Mouse (Mus musculus): Measurements from ENCODE around the gene Smad1. TPM values are rescaled to one million over a fixed set of nuclear protein-coding genes. Genes with fewer than 3 reads are reported as not detected.

The Smad1 gene
- polyA plus RNA-seq, 1 experiment from 2014 or later, result 73.5 TPM

DNA sequence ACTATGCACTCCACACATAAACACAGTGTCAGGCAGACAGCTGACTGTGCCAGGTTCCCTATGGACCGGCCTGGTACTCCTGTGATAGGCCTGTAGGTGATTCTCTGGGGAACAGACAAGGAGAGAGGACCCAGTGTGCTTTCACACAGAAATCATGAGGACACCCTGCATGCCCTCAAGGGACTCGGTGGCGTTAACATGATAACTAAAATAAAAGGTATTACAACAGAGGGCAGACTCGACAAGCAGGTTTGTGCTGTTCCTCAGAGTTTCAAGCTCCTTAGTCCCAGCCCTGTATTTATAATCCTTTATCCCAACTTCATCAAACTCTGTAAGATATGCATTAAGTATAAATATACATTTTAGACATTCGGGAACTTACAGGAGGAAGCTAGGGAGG is 12.5 kb downstream of the Smad1 start:
- H3K4me3 ChIP-seq (ENCODE audit: low read depth, low read length), result no peak overlapping the region
- WGBS, result 96% methylated on average over 5 of the region's 5 CpGs
- H3K27me3 ChIP-seq (ENCODE audit: control insufficient read depth, insufficient read depth, low read length), result no peaks in the 10 kb centered on the region
- no peak overlapping the region for H3K9ac ChIP-seq (replicated peaks; ENCODE audit: low read depth, low read length)
- no peak for ATAC-seq (ENCODE audit: low read depth)
- peaks cover 27% of the 10 kb centered on the region for H3K4me1 ChIP-seq (ENCODE audit: control insufficient read depth, insufficient read depth, low read length)
- H3K27ac ChIP-seq (ENCODE audit: low read depth, low read length), result no peak overlapping the region
- no peaks in the 10 kb centered on the region for H3K36me3 ChIP-seq (ENCODE audit: control insufficient read depth, insufficient read depth, low read length)
- no peaks in the 10 kb centered on the region for H3K9me3 ChIP-seq (ENCODE audit: control insufficient read depth, low read length)
- H3K4me2 ChIP-seq (ENCODE audit: low read depth, low read length), result no peak overlapping the region

DNA sequence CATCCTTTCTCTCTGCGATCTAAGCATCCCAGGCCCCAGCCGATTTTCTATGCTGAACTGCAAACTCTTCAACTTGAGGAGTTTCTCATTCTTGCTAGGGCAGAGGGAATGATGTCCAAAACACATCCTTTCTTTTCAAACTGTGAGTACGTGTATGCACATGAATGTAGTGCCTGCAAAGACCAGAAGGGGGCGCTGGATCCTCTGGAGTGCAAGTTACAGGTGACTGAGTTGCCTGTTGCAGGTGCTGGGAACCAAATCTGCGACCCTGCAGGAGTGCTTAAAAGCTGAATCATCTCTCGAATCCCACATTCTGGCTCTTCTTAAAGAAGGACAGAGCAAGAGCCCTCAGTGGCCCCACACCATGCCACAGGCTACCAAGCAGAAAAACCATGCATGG is 13.0 kb downstream of the Smad1 start:
- Histone ChIP-seq H3K4me1 (ENCODE audit: control insufficient read depth, insufficient read depth, low read length) (peaks cover 30% of the 10 kb centered on the region), H3K27ac (ENCODE audit: low read depth, low read length) (no peak overlapping the region), H3K36me3 (ENCODE audit: control insufficient read depth, insufficient read depth, low read length) (no peaks in the 10 kb centered on the region), H3K9ac (replicated peaks; ENCODE audit: low read depth, low read length) (no peak overlapping the region), H3K9me3 (ENCODE audit: control insufficient read depth, low read length) (no peaks in the 10 kb centered on the region), H3K27me3 (ENCODE audit: control insufficient read depth, insufficient read depth, low read length) (no peaks in the 10 kb centered on the region), H3K4me2 (ENCODE audit: low read depth, low read length) (no peak overlapping the region), H3K4me3 (ENCODE audit: low read depth, low read length) (no peak overlapping the region)
- WGBS, result 80% methylated on average over 6 of the region's 6 CpGs
- no peak for ATAC-seq (ENCODE audit: low read depth)

DNA sequence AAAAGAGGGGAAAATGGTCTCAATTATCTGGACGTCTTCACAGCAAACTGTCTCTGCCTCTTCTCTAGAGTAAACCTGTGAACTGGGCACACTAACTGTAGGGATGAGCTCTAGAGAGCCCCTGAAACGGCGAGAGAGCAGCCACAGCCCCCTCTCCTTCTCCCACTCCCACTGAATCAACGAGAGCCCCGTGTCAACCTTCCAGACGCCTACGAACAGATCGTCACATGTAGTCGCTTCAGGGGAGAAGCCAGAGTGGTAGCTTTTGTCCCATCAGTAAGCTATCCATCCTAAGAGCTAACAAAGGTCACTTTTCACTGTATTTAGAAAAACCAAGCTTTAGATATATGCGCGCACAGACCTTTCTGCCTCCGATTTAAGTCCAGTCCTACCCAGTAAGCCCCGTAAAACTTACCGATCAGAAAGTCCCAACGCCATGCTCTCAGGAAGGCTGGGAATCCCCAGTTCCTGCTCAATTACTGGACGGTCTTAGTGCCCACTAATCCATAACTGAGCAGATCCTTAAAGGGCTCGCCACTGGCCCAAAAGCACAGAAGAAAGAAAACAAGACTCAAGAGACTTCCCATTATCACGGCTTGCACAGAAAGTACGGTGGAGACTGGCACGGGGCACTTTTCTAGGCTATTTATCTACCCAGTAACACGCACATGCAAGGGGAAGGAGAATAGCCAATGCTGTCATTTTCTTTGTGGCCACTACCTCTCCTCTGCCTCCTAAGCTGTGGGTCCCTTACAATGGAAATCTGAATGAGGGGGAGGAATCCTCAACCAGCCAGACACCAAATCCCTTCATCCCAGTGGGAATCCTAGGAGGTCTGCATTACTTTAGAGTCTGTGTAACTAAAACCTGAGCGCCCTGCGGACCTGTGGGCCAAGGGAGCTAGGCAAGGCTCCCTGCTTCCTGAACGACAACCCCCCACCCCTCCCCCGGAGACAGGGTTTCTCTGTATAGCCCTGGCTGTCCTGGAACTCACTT is 14.7 kb downstream of the Smad1 start:
- Histone ChIP-seq H3K9me3 (ENCODE audit: control insufficient read depth, low read length) (no peaks in the 10 kb centered on the region), H3K27me3 (ENCODE audit: control insufficient read depth, insufficient read depth, low read length) (no peaks in the 10 kb centered on the region), H3K4me1 (ENCODE audit: control insufficient read depth, insufficient read depth, low read length) (peaks cover 35% of the 10 kb centered on the region), H3K4me3 (ENCODE audit: low read depth, low read length) (no peak overlapping the region), H3K4me2 (ENCODE audit: low read depth, low read length) (0 out of 2 replicates have a peak overlapping the region, but pooled peaks have one; percentile 3), H3K27ac (ENCODE audit: low read depth, low read length) (no peak overlapping the region), H3K36me3 (ENCODE audit: control insufficient read depth, insufficient read depth, low read length) (no peaks in the 10 kb centered on the region), H3K9ac (replicated peaks; ENCODE audit: low read depth, low read length) (no peak overlapping the region)
- 23% methylated on average over 25 of the region's 25 CpGs for WGBS
- no peak for ATAC-seq (ENCODE audit: low read depth)

DNA sequence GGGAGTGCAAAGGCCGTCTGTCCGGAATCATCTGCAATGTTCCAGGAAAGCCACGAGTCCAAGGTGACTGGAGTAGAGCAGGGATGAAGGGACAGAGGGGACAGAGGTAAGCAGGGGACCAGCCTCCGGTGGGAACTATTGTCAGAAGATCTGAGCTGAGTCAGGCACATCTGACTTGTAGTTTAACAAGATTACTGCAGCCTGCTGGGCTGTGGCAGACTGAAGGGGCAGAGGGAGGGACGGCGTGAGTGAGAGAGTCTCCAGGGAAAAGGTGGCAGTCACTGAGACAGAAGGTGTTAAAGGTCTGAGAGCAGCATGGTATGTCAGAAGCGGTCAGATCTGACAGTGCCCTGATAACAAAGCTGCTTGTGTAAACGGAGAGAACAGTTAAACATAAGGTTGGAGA is 16.5 kb downstream of the Smad1 start:
- Histone ChIP-seq H3K27ac (ENCODE audit: low read depth, low read length) (no peak overlapping the region), H3K36me3 (ENCODE audit: control insufficient read depth, insufficient read depth, low read length) (no peaks in the 10 kb centered on the region), H3K9ac (replicated peaks; ENCODE audit: low read depth, low read length) (no peak overlapping the region), H3K9me3 (ENCODE audit: control insufficient read depth, low read length) (no peaks in the 10 kb centered on the region), H3K4me3 (ENCODE audit: low read depth, low read length) (no peak overlapping the region), H3K4me1 (ENCODE audit: control insufficient read depth, insufficient read depth, low read length) (peaks cover 31% of the 10 kb centered on the region), H3K27me3 (ENCODE audit: control insufficient read depth, insufficient read depth, low read length) (no peaks in the 10 kb centered on the region), H3K4me2 (ENCODE audit: low read depth, low read length) (no peak overlapping the region; the same call in 1 of the 2 replicates)
- 0 out of 2 replicates have a peak, but pooled peaks have one; percentile 5 for ATAC-seq (ENCODE audit: low read depth)
- WGBS, result 17% methylated on average over 8 of the region's 8 CpGs

DNA sequence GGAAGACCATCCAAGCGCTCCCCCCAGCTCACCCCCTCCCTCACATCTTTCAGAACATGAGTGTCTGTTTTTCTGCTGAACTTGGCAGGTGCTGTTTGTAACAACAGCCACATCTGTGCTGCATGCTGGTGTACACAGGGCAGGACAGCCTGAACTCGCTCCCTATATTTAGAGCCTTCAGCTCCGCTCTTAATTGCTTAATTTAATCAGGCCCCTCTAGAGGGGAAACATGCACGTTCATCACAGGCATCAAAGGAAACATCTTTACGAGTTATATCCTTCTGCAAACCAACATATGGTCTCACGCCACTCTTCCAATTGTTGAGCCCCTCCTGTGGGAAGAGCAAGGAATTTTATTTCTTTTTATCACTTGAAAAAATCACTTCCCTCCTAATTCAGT is 17.5 kb downstream of the Smad1 start:
- H3K9ac ChIP-seq (replicated peaks; ENCODE audit: low read depth, low read length), result no peak overlapping the region
- no peaks in the 10 kb centered on the region for H3K27me3 ChIP-seq (ENCODE audit: control insufficient read depth, insufficient read depth, low read length)
- 31% methylated on average over 6 of the region's 6 CpGs for WGBS
- H3K9me3 ChIP-seq (ENCODE audit: control insufficient read depth, low read length), result no peaks in the 10 kb centered on the region
- no peak overlapping the region for H3K4me3 ChIP-seq (ENCODE audit: low read depth, low read length)
- peak; percentile 35 for ATAC-seq (ENCODE audit: low read depth)
- no peaks in the 10 kb centered on the region for H3K36me3 ChIP-seq (ENCODE audit: control insufficient read depth, insufficient read depth, low read length)
- no peak overlapping the region for H3K27ac ChIP-seq (ENCODE audit: low read depth, low read length)
- no peak overlapping the region for H3K4me2 ChIP-seq (ENCODE audit: low read depth, low read length)
- peaks cover 31% of the 10 kb centered on the region for H3K4me1 ChIP-seq (ENCODE audit: control insufficient read depth, insufficient read depth, low read length)

DNA sequence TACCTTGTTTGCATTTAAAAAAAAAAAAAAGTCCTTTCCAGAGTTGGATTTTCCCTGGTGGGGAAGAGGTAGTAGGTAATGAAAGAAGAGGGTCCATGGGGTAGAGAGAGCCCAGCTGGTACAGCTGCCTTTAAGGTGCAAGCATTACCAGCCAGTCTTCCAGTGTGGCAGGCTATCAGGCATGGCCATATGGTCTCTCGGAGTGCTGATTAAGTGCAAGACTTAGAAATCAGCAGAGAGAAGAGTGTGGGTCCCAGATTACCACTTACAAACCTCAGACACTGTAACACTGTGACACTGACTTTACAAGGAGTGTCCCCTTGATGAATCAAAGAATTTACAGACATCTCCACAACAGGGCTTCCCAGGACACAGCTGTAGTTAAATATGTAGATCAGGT is 18.9 kb downstream of the Smad1 start:
- Histone ChIP-seq H3K36me3 (ENCODE audit: control insufficient read depth, insufficient read depth, low read length) (no peaks in the 10 kb centered on the region; the same call in 1 of the 2 replicates), H3K9me3 (ENCODE audit: control insufficient read depth, low read length) (no peaks in the 10 kb centered on the region), H3K27ac (ENCODE audit: low read depth, low read length) (no peak overlapping the region), H3K27me3 (ENCODE audit: control insufficient read depth, insufficient read depth, low read length) (no peaks in the 10 kb centered on the region), H3K4me3 (ENCODE audit: low read depth, low read length) (no peak overlapping the region), H3K4me1 (ENCODE audit: control insufficient read depth, insufficient read depth, low read length) (peaks cover 34% of the 10 kb centered on the region), H3K9ac (replicated peaks; ENCODE audit: low read depth, low read length) (no peak overlapping the region), H3K4me2 (ENCODE audit: low read depth, low read length) (no peak overlapping the region)
- ATAC-seq (ENCODE audit: low read depth), result peak; percentile 36; the same call in 1 of the 2 replicates
- 50% methylated on average over 1 of the region's 1 CpGs for WGBS

DNA sequence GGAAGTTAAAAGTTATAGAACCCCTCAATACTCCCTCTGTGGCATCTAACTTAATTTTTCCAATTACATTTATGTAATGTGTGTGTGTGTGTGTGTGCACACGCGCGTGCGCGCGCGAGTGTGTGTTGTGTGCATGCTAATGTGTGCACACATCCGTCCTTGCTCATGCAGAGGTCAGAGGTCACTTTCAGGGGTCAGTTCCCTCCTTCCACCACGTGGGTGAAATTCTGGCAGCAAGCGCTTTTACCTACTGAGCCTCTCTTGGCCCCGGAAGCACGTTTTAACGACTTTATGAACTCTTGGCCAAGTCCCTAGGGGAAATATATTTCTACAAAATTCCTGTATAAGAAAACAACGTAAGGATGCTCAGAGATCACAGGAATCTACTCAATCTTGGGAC is 19.3 kb downstream of the Smad1 start:
- no peak overlapping the region for H3K9ac ChIP-seq (replicated peaks; ENCODE audit: low read depth, low read length)
- H3K4me1 ChIP-seq (ENCODE audit: control insufficient read depth, insufficient read depth, low read length), result peaks cover 36% of the 10 kb centered on the region
- no peaks in the 10 kb centered on the region for H3K9me3 ChIP-seq (ENCODE audit: control insufficient read depth, low read length)
- 74% methylated on average over 14 of the region's 14 CpGs for WGBS
- ATAC-seq (ENCODE audit: low read depth), result no peak
- H3K27ac ChIP-seq (ENCODE audit: low read depth, low read length), result no peak overlapping the region
- no peaks in the 10 kb centered on the region for H3K27me3 ChIP-seq (ENCODE audit: control insufficient read depth, insufficient read depth, low read length)
- H3K4me3 ChIP-seq (ENCODE audit: low read depth, low read length), result no peak overlapping the region
- H3K36me3 ChIP-seq (ENCODE audit: control insufficient read depth, insufficient read depth, low read length), result no peaks in the 10 kb centered on the region; the same call in 1 of the 2 replicates
- no peak overlapping the region for H3K4me2 ChIP-seq (ENCODE audit: low read depth, low read length)

DNA sequence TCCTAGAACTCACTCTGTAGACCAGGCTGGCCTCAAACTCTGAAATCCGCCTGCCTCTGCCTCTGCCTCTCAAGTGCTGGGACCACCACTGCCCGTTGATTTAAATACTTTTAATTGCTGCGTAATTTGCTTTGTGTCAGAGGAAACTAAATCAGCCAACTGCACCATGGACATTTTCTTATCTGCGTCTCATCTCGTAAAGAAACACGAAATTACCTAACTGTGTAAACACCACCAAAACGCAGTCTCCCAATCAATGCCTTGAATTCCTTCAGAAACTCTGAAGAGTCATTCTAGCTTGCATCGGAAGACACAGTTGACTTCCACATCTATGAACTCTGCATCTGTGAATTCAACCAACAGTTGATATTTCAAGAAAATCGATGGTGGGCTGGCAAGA is 22.7 kb downstream of the Smad1 start:
- peaks cover 12% of the 10 kb centered on the region for H3K4me1 ChIP-seq (ENCODE audit: control insufficient read depth, insufficient read depth, low read length)

DNA sequence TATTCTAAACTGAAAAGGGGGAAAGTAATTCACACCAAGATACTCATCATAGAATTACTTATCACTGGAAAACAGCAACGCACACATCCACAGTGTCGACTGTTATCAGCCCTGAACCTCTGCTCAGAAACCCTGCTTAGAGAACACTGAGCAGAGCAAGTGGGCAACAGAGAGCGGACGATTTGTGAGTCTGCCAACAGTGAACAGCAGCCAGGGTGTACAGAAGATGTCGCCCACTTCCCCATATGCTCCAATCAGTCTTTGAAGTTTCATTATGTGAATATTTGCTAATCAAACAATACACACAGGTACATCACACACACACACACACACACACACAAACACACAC is 23.6 kb downstream of the Smad1 start:
- WGBS, result 85% methylated on average over 5 of the region's 5 CpGs
- H3K4me3 ChIP-seq (ENCODE audit: low read depth, low read length), result no peak overlapping the region
- no peak overlapping the region for H3K27ac ChIP-seq (ENCODE audit: low read depth, low read length)
- no peak overlapping the region for H3K9ac ChIP-seq (replicated peaks; ENCODE audit: low read depth, low read length)
- peaks cover 10% of the 10 kb centered on the region; the same call in 1 of the 2 replicates for H3K36me3 ChIP-seq (ENCODE audit: control insufficient read depth, insufficient read depth, low read length)
- no peaks in the 10 kb centered on the region for H3K9me3 ChIP-seq (ENCODE audit: control insufficient read depth, low read length)
- H3K4me1 ChIP-seq (ENCODE audit: control insufficient read depth, insufficient read depth, low read length), result 0 out of 2 replicates have a peak, but pooled peaks cover 11% of the 10 kb centered on the region
- ATAC-seq (ENCODE audit: low read depth), result no peak
- H3K4me2 ChIP-seq (ENCODE audit: low read depth, low read length), result no peak overlapping the region
- H3K27me3 ChIP-seq (ENCODE audit: control insufficient read depth, insufficient read depth, low read length), result no peaks in the 10 kb centered on the region

More for the DNA sequence above, 22.7 kb downstream of the Smad1 start:
- WGBS, result 73% methylated on average over 9 of the region's 9 CpGs
- Histone ChIP-seq H3K27ac (ENCODE audit: low read depth, low read length) (no peak overlapping the region), H3K9me3 (ENCODE audit: control insufficient read depth, low read length) (no peaks in the 10 kb centered on the region), H3K9ac (replicated peaks; ENCODE audit: low read depth, low read length) (no peak overlapping the region), H3K36me3 (ENCODE audit: control insufficient read depth, insufficient read depth, low read length) (peaks cover 5% of the 10 kb centered on the region; the same call in 1 of the 2 replicates), H3K27me3 (ENCODE audit: control insufficient read depth, insufficient read depth, low read length) (no peaks in the 10 kb centered on the region), H3K4me2 (ENCODE audit: low read depth, low read length) (no peak overlapping the region), H3K4me3 (ENCODE audit: low read depth, low read length) (no peak overlapping the region)
- no peak for ATAC-seq (ENCODE audit: low read depth)

All from neural tube, embryonic 14.5 days (tissue).